Mouse (Mus musculus) stomach, postnatal 0 days (tissue): ENCODE results near the gene Nsd1. TPM values are rescaled to one million over a fixed set of nuclear protein-coding genes. Genes with fewer than 3 reads are reported as not detected.

ENCODE experiments used
- ATAC-seq: fragments of 200-750 bp; cut with Nextera tagmentation; 2 replicates; pipeline ENCODE4 v1.8.0; 2017; ENCODE audit not compliant: low FRiP score, low TSS enrichment
- DNase-seq: peaks from one replicate; pipeline ENCODE4 v3.0.0-alpha.2; 2016; ENCODE audit warnings: low spot score
- H3K27ac ChIP-seq: fragments of 300-500 bp; sonication (generic); replicated peaks from 2 replicates; pipeline ENCODE4 v1.5.1; 2014; ENCODE audit warnings: mild to moderate bottlenecking, control low read depth
- H3K27me3 ChIP-seq: fragments of 300-500 bp; sonication (generic); 2 replicates; pipeline ENCODE4 v1.6.1; 2014; ENCODE audit warnings: low read length; ENCODE audit not compliant: control insufficient read depth, insufficient read depth
- H3K36me3 ChIP-seq: fragments of 300-500 bp; sonication (generic); 2 replicates; pipeline ENCODE4 v1.6.1; 2014; ENCODE audit warnings: low read length, mixed read lengths; ENCODE audit not compliant: control insufficient read depth, insufficient read depth
- H3K4me1 ChIP-seq: fragments of 300-500 bp; sonication (generic); replicated peaks from 2 replicates; pipeline ENCODE4 v1.6.1; 2014; ENCODE audit warnings: antibody characterized with exemption; ENCODE audit not compliant: control insufficient read depth, insufficient read depth
- H3K4me2 ChIP-seq: fragments of 300-500 bp; sonication (generic); replicated peaks from 2 replicates; pipeline ENCODE4 v1.6.1; 2014; ENCODE audit warnings: low read depth, mild to moderate bottlenecking, control low read depth, moderate library complexity
- H3K4me3 ChIP-seq: fragments of 300-500 bp; sonication (generic); 2 replicates; pipeline ENCODE4 v1.5.1; 2014; ENCODE audit warnings: low read depth, low read length, control low read depth
- H3K9ac ChIP-seq: fragments of 300-500 bp; sonication (generic); 2 replicates; pipeline ENCODE4 v1.6.1; 2014; ENCODE audit warnings: mild to moderate bottlenecking, low read length, control low read depth, mixed read lengths
- H3K9me3 ChIP-seq: fragments of 300-500 bp; sonication (generic); 2 replicates; pipeline ENCODE4 v1.6.1; 2016; ENCODE audit warnings: low read length; ENCODE audit not compliant: control insufficient read depth
- CTCF ChIP-seq: IDR thresholded peaks from 2 replicates; pipeline ENCODE4 v1.5.1; 2016; ENCODE audit warnings: antibody characterized with exemption, low read depth, mild to moderate bottlenecking, moderate library complexity
- EP300 ChIP-seq: optimal IDR thresholded peaks from 2 replicates; pipeline ENCODE3; 2016; ENCODE audit warnings: antibody characterized with exemption
- WGBS: fragments of 180-500 bp; shearing (Covaris S2); extraction: QIAGEN DNeasy Blood & Tissue Kit; methylation state at CpG from one replicate; pipeline ENCODE4 v1.1.7; 2014; 5-methylcytosine and 5-hydroxymethylcytosine counted together
- polyA plus RNA-seq: library from polyadenylated mRNA; unstranded; fragments of >200 nt; fragmentation: Nextera tagmentation; extraction: Ambion mirVana; gene quantifications from 2 replicates; pipeline ENCODE4 v1.2.1, GENCODE M21; 2015

Nsd1 gene
- polyA plus RNA-seq, 1 experiment from 2014 or later = 35.0 TPM

- Histone ChIP-seq H3K4me1 (peaks cover 7% of the 10 kb centered on the region), H3K4me2 (no peak overlapping the region), H3K27me3 (no peaks in the 10 kb centered on the region), H3K9ac (no peak overlapping the region), H3K9me3 (no peaks in the 10 kb centered on the region), H3K27ac (no peak overlapping the region), H3K36me3 (no peaks in the 10 kb centered on the region), H3K4me3 (no peak overlapping the region)
- TF ChIP-seq EP300 (no peak), CTCF (no peak)
- WGBS = 82% methylated on average over 6 of the region's 6 CpGs
- DNase-seq (no peak), ATAC-seq (no peak)
Observed at GRCm38 (mm10) chr13:55176265-55176664, 33.3 kb upstream of the Nsd1 start.

GRCm38 (mm10) chr13:55177903-55178496, 31.6 kb upstream of the Nsd1 start:
- Histone ChIP-seq H3K4me1 (no peaks in the 10 kb centered on the region), H3K4me3 (no peak overlapping the region), H3K36me3 (no peaks in the 10 kb centered on the region), H3K4me2 (no peak overlapping the region), H3K9ac (no peak overlapping the region), H3K9me3 (no peaks in the 10 kb centered on the region), H3K27ac (no peak overlapping the region), H3K27me3 (no peaks in the 10 kb centered on the region)
- TF ChIP-seq CTCF = peak; percentile 61
- no peak for TF ChIP-seq EP300
- DNase-seq = no peak
- no peak for ATAC-seq
- 70% methylated on average over 4 of the region's 4 CpGs for whole genome bisulfite sequencing

GRCm38 (mm10) chr13:55178556-55178955, 31.0 kb upstream of the Nsd1 start:
- no peaks in the 10 kb centered on the region for H3K27me3 ChIP-seq
- H3K4me3 ChIP-seq = no peak overlapping the region
- WGBS = 31% methylated on average over 2 of the region's 2 CpGs
- H3K9me3 ChIP-seq = no peaks in the 10 kb centered on the region
- no peak overlapping the region for H3K4me2 ChIP-seq
- no peaks in the 10 kb centered on the region for H3K36me3 ChIP-seq
- no peaks in the 10 kb centered on the region for H3K4me1 ChIP-seq
- H3K27ac ChIP-seq = no peak overlapping the region
- peak; percentile 19; the same call in 1 of the 2 replicates for ATAC-seq
- H3K9ac ChIP-seq = no peak overlapping the region
- peak; percentile 81 for DNase-seq
- TF ChIP-seq EP300 (no peak), CTCF (peak; percentile 91)

DNA sequence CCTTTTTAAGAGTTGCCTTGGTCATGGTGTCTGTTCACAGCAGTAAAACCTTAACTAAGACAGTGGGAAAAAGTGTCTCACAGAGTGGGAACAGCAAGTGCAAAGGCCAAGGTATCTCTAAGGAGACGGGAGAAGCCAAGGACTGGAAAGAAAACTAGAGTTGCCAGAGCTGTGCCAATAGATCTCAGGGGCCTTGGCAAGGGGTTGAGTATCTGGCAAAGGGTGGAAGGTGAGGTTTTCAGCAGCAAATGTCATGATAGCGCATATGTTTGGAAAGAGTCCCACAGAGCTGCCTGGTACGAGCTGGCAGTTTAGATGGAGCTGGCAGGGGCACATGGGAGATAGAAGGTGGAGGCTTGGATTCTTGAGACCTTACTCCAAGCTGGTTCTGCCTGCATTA, 30.0 kb upstream of the Nsd1 start:
- no peak for ATAC-seq
- H3K4me2 ChIP-seq = no peak overlapping the region
- 90% methylated on average over 3 of the region's 3 CpGs for WGBS
- DNase-seq = no peak
- H3K4me3 ChIP-seq = no peak overlapping the region
- no peak overlapping the region for H3K27ac ChIP-seq
- H3K27me3 ChIP-seq = no peaks in the 10 kb centered on the region
- H3K9me3 ChIP-seq = no peaks in the 10 kb centered on the region
- no peaks in the 10 kb centered on the region for H3K4me1 ChIP-seq
- no peaks in the 10 kb centered on the region for H3K36me3 ChIP-seq
- TF ChIP-seq EP300 (no peak), CTCF (no peak)
- H3K9ac ChIP-seq = no peak overlapping the region

DNA sequence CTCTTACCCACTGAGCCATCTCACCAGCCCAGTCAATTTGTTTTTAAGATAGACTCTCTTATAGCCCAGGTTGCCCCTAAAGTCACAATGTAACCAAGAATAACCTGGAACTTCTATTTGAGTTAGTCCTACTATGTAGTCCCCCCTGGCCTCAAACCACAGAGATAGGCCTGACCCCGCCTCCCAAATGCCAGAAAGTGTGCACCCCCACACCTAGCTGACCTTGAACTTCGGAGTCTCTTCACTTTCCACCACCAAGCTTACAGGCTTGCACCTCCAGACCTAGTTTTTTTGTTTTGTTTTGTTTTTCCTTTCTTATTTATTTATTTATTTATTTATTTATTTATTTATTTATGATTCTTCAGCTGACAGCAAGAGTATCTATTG, 27.8 kb upstream of the Nsd1 start:
- TF ChIP-seq EP300 (no peak), CTCF (no peak)
- H3K4me2 ChIP-seq = peak overlapping the region; percentile 60
- H3K27me3 ChIP-seq = no peaks in the 10 kb centered on the region
- no peaks in the 10 kb centered on the region for H3K36me3 ChIP-seq
- H3K9ac ChIP-seq = peak overlapping the region; percentile 43; the same call in 1 of the 2 replicates
- ATAC-seq (no peak), DNase-seq (no peak)
- peak overlapping the region; percentile 40 for H3K4me3 ChIP-seq
- no peaks in the 10 kb centered on the region for H3K9me3 ChIP-seq
- peak overlapping the region; percentile 85 for H3K27ac ChIP-seq
- WGBS = 75% methylated on average over 2 of the region's 2 CpGs
- H3K4me1 ChIP-seq = no peaks in the 10 kb centered on the region

DNA sequence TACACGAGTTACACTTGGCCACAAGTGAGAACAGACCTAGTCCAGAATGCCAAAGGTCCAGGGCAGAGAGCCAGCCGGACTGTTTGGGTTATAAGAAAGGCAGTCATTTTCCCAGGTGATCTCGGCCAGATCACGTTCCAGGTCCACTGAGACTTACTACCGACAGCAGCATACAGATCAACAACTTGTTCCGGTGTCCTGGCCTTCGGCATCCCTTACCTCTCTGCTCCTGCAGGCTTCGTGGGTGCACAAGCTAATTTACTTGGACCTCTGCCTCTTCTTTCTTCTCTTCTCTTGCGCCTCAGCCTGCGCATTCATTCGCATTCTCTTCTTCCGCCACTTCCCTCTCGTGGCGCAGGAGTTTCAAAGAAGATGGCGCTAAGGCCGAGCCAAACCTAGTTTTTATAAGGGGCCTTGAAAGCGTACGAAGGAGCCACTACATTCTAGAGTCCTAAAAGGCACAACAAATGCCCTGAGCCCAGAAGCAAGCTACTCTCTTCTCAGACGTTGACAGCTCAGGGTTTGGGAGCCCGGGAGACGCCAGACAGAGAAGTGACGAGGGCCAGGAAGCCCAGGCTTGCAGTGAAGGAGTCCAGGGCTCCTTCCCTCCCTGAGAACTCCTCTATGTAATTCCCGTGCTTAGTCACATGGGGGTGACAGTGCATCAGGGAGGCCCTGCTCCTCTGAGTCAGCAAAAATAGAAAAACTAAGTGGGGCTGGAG, 27.2 kb upstream of the Nsd1 start:
- H3K9me3 ChIP-seq = no peaks in the 10 kb centered on the region
- H3K4me2 ChIP-seq = peak overlapping the region; percentile 60
- ATAC-seq = peak; percentile 92
- TF ChIP-seq CTCF (peak; percentile 77), EP300 (no peak)
- peak overlapping the region; percentile 85 for H3K27ac ChIP-seq
- H3K4me3 ChIP-seq = peak overlapping the region; percentile 40
- H3K9ac ChIP-seq = peak overlapping the region; percentile 43
- no peaks in the 10 kb centered on the region for H3K27me3 ChIP-seq
- H3K36me3 ChIP-seq = no peaks in the 10 kb centered on the region
- WGBS = 2% methylated on average over 23 of the region's 23 CpGs
- no peaks in the 10 kb centered on the region for H3K4me1 ChIP-seq
- DNase-seq = peak; percentile 79
